Mouse (Mus musculus): ENCODE measurements at regions not wholly inside any gene's neighbourhood (a gene's known extent, or its start where the extent isn't known, plus 50 kb on each side); places are given as distances from the start of the nearest gene placed in this dataset.

DNA sequence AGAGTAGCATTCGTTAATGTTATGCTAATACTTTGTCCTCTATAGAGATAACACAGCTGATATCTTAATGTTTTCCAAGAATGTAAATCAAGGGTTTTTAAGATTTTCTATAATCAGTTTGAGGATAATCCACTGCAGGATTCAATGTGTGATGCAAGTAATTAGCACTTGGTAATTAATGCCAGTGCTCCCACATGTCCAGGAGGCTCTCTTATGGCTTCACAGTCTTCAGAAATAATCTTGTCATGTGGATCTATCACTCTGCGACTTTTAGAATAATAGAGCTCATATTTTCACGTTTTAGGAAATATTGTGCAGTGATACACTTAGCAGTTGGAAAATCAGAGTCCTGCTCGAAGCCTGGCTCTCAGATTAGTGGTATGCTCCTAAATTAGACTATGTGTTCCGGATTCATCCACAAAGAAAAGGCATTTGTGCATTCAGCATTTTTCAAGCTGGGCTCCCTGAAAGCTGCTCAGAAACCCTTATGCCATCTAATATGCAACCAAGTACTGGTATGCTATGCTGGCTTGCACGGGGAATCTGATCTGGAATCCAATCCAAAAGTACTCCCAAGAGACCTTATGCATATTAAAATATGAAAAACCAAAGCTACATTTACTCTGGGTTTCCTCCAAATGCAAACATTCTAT, 1302.8 kb upstream of the Tyrp1 start:
- Histone ChIP-seq H3K27me3 (no peaks in the 10 kb centered on the region), H3K4me3 (no peak overlapping the region), H3K4me2 (replicated peaks) (no peak overlapping the region), H3K4me1 (no peaks in the 10 kb centered on the region), H3K9me3 (no peaks in the 10 kb centered on the region), H3K9ac (replicated peaks) (no peak overlapping the region), H3K27ac (replicated peaks) (peak overlapping the region; percentile 54; the same call in 1 of the 2 replicates), H3K36me3 (no peaks in the 10 kb centered on the region)
- 67% methylated on average over 6 of the region's 6 CpGs for WGBS
- peak; percentile 48; the same call in 1 of the 2 replicates for ATAC-seq (ENCODE audit: low FRiP score, low read depth)

DNA sequence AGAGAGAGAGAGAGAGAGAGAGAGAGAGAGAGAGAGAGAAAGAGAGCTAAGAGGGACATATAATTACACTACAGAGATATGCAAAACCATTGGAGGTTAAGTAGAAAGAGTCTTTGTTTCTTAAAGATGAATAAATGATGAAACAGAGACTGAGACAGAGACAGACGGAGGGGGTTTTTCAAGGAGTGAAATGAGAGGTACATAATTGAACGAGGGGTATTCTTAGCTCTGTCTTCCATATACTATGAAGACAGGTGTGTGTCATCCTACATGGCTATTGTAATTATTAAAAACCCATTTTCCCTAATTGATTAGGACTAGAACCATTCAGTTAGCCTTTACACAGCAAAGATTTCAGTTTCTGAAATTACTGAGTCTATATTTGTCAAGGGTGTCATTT, 1302.2 kb upstream of the Tyrp1 start:
- Histone ChIP-seq H3K9me3 (no peaks in the 10 kb centered on the region), H3K27ac (replicated peaks) (peak overlapping the region; percentile 47)
- 0 out of 2 replicates have a peak, but pooled peaks have one; percentile 35 for ATAC-seq (ENCODE audit: low FRiP score, low read depth)

DNA sequence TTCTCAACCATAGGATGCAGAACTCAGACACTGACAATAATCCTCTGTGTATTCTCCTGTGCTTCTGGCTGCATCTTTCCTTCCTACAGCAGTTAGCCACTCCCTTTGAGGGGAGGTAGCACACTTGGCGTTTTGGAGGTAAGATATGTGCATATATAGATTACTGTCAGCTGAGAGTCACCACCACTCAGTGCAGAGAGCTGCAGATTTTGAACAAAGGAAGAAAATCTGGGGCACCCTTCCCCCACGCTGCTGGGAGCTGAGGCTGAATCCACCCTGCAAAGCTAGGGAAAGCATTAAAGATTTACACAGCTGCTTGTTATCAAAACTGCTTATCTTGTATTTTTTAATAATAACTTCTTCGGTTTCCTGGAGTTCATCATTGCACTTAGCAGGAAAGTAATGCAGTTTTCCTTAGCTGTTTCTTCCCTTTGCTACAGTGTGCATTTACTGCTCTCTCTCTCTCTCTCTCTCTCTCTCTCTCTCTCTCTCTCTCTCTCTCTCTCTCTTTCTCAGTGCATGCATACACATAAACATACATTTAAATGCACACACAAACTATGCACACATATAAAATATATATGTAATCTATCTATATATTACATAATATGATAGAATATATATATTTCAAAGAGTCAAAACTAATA, 1301.4 kb upstream of the Tyrp1 start:
- 34% methylated on average over 3 of the region's 3 CpGs for WGBS
- Histone ChIP-seq H3K9me3 (no peaks in the 10 kb centered on the region), H3K27me3 (no peaks in the 10 kb centered on the region), H3K36me3 (no peaks in the 10 kb centered on the region), H3K9ac (replicated peaks) (no peak overlapping the region), H3K4me3 (no peak overlapping the region), H3K4me2 (replicated peaks) (no peak overlapping the region), H3K27ac (replicated peaks) (peak overlapping the region; percentile 47), H3K4me1 (no peaks in the 10 kb centered on the region)
- ATAC-seq (ENCODE audit: low FRiP score, low read depth), result peak; percentile 86

More for the DNA sequence above, 1302.2 kb upstream of the Tyrp1 start:
- WGBS, result 56% methylated on average over 2 of the region's 2 CpGs
- H3K4me2 ChIP-seq (replicated peaks), result no peak overlapping the region
- no peaks in the 10 kb centered on the region for H3K36me3 ChIP-seq
- H3K4me3 ChIP-seq, result no peak overlapping the region
- no peak overlapping the region for H3K9ac ChIP-seq (replicated peaks)
- no peaks in the 10 kb centered on the region for H3K27me3 ChIP-seq
- H3K4me1 ChIP-seq, result no peaks in the 10 kb centered on the region

DNA sequence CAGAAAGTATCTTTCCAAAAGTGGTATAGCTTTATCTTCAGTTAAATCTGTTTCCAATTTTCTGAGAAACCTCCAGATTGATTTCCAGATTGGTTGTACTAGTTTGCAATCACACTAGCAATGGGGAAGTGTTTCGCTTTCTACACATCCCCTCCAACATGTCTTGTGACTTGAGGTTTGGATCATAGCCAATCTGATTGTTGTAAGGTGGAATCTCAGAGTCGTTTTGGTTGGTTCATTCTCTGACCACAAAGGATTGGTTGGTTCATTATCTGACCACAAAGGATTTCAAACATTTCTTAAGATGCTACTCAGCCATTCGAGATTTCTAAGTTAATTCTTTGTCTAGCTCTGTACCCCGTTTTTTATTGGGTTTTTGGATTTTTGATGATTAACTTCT, 1288.5 kb upstream of the Tyrp1 start:
- H3K27ac ChIP-seq (replicated peaks), result no peak overlapping the region
- WGBS, result 86% methylated on average over 4 of the region's 4 CpGs
- H3K4me3 ChIP-seq, result no peak overlapping the region
- H3K9ac ChIP-seq (replicated peaks), result no peak overlapping the region
- no peaks in the 10 kb centered on the region for H3K4me1 ChIP-seq
- H3K36me3 ChIP-seq, result no peaks in the 10 kb centered on the region
- H3K9me3 ChIP-seq, result no peaks in the 10 kb centered on the region
- no peaks in the 10 kb centered on the region for H3K27me3 ChIP-seq
- no peak for ATAC-seq (ENCODE audit: low FRiP score, low read depth)
- no peak overlapping the region for H3K4me2 ChIP-seq (replicated peaks)

Measured in midbrain, embryonic 12.5 days (tissue).